Mouse (Mus musculus): Measurements from ENCODE around the gene Nkx2-1.

DNA sequence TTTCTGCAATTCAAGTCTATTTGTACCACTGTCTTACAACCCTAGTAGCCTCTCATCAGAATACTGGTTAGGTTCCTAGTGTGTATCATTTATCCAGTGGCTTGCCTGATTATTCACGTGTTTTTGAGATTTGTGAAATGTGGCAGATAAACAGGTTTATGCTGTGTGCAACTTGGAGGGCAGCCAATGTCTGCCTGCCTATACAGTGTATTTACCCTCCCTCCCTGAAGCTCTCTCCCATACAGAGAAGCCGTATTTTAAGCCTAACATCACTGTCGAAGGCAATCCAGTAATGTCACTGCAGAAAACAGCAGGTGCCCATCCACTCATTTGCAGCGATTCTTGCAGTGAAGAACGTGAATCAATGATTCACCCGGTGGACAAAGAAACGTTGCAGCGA, 28.3 kb downstream of the Nkx2-1 start:
- no peak for TF ChIP-seq CTCF (IDR thresholded peaks at IDR 0.05; ENCODE audit: low read depth)
- no peak for TF ChIP-seq EP300 (IDR thresholded peaks at IDR 0.05; ENCODE audit: low read depth)
